Mouse (Mus musculus) NIH3T3 (cell line): ENCODE measurements at regions not wholly inside any gene's neighbourhood (a gene's known extent, or its start where the extent isn't known, plus 50 kb on each side); places are given as distances from the start of the nearest gene placed in this dataset.
A peak's percentile ranks its signal among the peaks of the same experiment; 100 is the strongest.
"Not testable (repeated sequence)": the region's sequence is repeated elsewhere in the genome, so short reads cannot be mapped to it uniquely, and the experiment has no call there.

Experiments used
- DNase-seq: peaks from one replicate; pipeline ENCODE4 v3.0.0-alpha.2; 2012; ENCODE audit warnings: low read depth

DNA sequence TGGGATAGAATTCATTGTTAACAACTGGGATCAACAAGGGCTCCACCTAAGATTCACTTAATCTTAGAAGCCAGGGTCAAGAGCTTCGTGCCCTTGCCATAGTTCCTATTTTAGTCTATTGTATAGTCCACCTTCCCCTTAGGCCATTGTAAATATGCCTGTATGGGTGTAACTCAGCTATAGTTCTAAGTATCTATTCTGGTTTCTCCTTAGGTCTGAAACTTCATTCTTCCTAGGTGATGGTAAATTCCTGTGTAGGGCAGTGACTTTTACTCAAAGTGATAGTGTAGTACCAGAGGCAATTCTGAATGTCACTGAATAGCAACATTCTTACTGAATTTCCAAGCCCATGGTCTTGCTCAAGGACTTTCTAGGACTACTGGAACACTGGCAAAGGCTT is 989.4 kb downstream of the Ankrd7 start:
- not testable (repeated sequence) for DNase-seq

DNA sequence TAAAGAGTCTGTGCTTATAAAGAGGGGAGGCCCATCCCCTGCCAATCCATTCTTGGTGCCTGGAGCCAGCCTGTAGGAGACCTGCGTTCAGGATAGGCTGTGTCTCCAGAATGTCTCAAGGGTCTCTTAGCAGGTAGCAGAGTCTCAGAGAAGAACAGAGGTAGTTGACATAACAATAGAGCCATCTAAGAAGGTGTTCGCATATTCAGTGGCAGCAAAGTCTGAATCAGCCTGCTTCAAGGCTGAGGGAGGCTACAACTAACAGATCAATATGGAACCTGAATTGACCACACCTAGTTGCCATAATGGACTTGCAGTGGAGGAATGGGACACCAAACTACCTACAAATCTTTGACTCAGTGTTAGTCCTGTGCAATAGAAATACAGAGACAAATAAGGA is 998.0 kb downstream of the Ankrd7 start:
- DNase-seq: no peak

GRCm38 (mm10) chr6:19869697-19870096 is 1003.6 kb downstream of the Ankrd7 start:
- no peak for DNase-seq

- DNase-seq: no peak
These were observed 1045.1 kb downstream of the Ankrd7 start for GRCm38 (mm10) chr6:19911181-19911580.

DNA sequence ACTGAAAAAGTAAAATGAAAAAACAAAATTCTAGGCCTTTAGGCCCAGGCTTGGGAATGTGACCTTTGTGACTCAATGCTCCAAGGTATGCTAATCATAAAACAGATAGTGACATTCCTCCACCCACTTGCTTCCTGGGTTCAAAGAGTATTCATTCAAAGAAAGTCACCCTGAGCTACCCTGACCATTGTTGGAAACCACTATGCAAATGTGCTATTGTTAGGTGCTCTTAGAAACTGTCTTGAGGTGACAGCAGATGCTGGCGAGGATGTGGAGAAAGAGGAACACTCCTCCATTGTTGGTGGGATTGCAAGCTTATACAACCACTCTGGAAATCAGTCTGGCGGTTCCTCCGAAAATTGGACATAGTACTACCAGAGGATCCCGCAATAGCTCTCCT is 1075.7 kb downstream of the Ankrd7 start:
- not testable (repeated sequence) for DNase-seq

DNA sequence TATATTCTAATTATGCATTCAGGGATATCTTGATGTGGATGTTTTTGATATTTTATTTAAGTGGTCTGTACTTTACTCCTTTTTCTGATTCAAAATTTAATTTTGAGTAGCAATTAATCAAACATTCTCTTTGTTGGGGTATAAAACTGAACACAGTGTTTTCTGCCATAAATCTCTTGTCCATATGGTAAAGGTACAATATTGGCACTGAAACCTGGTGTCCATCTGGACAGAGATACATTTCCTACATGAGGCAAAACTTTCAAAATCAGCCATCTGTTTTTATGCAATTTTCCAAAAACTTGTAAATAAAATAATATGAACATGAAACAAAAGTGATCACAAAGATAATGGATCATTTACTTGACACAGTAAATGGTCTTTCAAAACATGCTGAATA is 1078.2 kb downstream of the Ankrd7 start:
- no peak for DNase-seq

DNA sequence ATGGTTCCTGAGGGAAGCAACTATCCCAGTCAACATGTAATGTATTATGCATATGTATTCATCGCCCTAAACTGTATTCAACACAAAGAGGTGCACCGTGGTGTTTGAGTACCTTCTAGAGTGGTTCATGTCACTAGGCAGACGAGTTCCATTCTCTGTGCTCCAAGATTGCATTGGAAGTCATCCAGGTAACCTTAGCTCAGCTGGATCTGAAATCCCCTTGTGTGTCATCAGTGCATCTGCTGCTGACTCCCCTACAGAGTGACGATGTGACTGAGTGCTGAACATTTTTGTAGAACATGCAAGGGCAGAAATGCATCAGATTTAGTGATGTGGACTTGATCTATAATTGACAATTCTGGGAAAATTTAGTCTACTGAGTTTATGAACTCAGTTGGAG is 1079.6 kb downstream of the Ankrd7 start:
- DNase-seq: no peak

DNA sequence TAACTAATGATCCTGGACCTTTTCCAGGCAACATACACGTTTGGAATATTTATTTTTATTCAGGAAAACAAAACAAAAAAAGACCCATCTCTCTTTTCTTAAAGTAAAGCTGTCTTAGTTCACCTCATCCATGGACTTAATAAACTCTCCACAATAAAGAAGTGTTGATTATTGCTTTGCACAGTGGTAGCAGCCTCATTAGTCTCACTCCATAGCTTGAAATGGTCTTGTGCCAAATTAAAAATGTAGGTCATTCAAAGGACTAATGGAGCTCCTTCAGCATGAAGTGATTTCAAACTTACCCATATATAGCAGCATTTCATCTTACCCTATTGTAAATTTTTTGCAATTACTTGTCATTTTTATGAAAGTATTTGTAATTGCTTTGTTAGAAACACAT is 1109.8 kb downstream of the Ankrd7 start:
- DNase-seq: no peak

- no peak for DNase-seq
These were observed 1125.7 kb downstream of the Ankrd7 start for GRCm38 (mm10) chr6:19991829-19992228.

DNA sequence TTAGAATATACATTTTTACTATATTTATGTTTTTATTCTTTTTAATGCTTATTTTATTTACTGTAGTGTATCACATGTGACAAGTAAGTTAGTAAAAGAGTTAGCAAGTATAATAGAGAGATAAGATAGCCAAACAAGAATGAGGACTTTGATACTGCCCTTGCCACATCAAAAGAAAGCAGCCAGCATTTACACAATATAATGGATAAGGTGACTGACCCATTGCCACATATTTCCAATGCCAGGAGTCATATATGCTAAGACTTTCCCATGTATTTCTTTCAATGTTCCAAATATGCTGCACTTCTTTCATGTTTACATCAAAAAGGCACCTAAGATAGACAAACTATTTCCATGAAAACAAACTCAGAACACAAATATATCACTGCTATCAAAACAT is 1162.3 kb downstream of the Ankrd7 start:
- no peak for DNase-seq

DNA sequence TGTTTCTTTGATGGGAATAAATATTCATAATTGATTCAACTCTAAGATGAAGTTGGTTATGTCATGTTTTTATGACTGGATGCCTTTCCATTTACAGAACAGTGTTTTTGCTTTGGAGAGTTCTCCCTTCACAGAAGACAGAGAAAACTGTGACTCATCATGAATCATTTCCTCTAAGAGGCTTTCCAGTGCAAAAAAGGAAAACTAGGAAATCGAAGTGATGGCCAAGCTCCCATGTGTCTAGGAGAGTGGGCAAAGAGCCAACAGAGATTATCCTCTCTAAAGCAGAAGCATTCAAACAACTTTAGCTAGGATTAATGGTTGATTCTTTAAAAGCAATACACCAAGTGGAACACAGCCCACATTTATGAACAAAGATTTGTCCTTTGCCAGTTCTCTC is 1171.7 kb downstream of the Ankrd7 start:
- peak; percentile 38 for DNase-seq

GRCm38 (mm10) chr6:20078666-20079065 is 1136.6 kb upstream of the Kcnd2 start:
- no peak for DNase-seq

DNA sequence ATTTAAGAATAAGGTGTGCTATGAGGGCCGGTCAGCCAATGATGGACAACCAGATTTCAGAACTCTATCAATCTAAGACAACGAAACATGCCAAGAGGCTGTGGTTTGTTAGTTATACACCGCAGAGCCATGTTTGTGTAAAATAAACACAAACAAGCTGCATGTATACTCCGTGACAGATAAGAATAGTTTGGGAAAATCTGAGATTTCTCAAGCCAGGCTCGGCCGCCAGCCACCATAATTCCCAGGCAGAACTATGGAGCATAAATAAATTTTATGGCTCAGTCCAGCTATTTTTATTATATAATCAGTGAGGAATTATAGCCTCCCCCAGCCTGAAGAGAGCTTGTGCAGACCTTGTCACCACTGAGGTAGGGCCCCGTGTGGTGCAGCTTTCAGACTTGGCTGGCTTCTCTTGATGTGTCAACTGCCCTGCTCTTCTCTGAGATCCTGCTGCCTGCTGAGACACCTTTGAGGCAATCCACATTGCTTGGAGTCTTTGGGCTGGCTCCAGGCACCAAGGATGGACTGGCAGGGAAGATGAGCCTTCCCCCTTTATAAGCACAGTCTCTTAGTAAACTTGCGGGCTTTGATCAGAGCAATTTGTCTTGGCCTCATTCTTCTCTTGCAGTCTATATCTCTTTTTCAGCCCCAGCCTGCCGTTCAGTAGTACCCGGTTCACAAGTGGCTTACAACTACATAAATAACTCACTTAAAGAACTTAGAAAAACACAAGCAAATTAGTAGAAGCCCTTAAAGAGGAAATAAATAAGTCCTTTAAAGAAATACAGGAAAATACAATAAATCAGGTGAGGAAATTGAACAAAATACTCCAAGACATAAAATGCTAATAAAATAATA is 1123.0 kb upstream of the Kcnd2 start:
- no peak for DNase-seq

- DNase-seq: not testable (repeated sequence)
These were observed 1081.3 kb upstream of the Kcnd2 start for GRCm38 (mm10) chr6:20133991-20134390.

- DNase-seq: no peak
These were observed 1077.8 kb upstream of the Kcnd2 start for GRCm38 (mm10) chr6:20137546-20137945.
